Mouse (Mus musculus) hindbrain, postnatal 0 days (tissue): ENCODE measurements at regions not wholly inside any gene's neighbourhood (a gene's known extent, or its start where the extent isn't known, plus 50 kb on each side); places are given as distances from the start of the nearest gene placed in this dataset.
A peak's percentile ranks its signal among the peaks of the same experiment; 100 is the strongest.

Source experiments
- ATAC-seq: fragments of 200-750 bp; cut with Nextera tagmentation; 2 replicates; pipeline ENCODE4 v1.8.0; 2017; ENCODE audit warnings: mild to moderate bottlenecking, moderate TSS enrichment, moderate library complexity
- DNase-seq: peaks from one replicate; pipeline ENCODE4 v3.0.0-alpha.2; 2015; ENCODE audit warnings: low spot score
- H3K27ac ChIP-seq: fragments of 300-500 bp; sonication (generic); 2 replicates; pipeline ENCODE4 v1.5.1; 2014; ENCODE audit warnings: mild to moderate bottlenecking
- H3K27me3 ChIP-seq: fragments of 300-500 bp; sonication (generic); 2 replicates; pipeline ENCODE4 v1.6.1; 2014; ENCODE audit warnings: low read length, mixed read lengths; ENCODE audit not compliant: insufficient read depth
- H3K36me3 ChIP-seq: fragments of 300-500 bp; sonication (generic); 2 replicates; pipeline ENCODE4 v1.6.1; 2014; ENCODE audit warnings: low read length, mixed read lengths; ENCODE audit not compliant: insufficient read depth
- H3K4me1 ChIP-seq: fragments of 300-500 bp; sonication (generic); 2 replicates; pipeline ENCODE4 v1.6.1; 2014; ENCODE audit warnings: antibody characterized with exemption, low read length, mixed read lengths; ENCODE audit not compliant: insufficient read depth
- H3K4me2 ChIP-seq: fragments of 300-500 bp; sonication (generic); 2 replicates; pipeline ENCODE4 v1.6.1; 2014; ENCODE audit warnings: low read depth, mild to moderate bottlenecking, low read length, moderate library complexity, mixed read lengths
- H3K4me3 ChIP-seq: fragments of 300-500 bp; sonication (generic); 2 replicates; pipeline ENCODE4 v1.5.1; 2014; ENCODE audit warnings: low read length
- H3K9ac ChIP-seq: fragments of 300-500 bp; sonication (generic); replicated peaks from 2 replicates; pipeline ENCODE4 v1.6.1; 2014; ENCODE audit warnings: mild to moderate bottlenecking, low read length, moderate library complexity, mixed read lengths
- H3K9me3 ChIP-seq: fragments of 300-500 bp; sonication (generic); 2 replicates; pipeline ENCODE4 v1.6.1; 2016; ENCODE audit warnings: low read length, mixed read lengths
- CTCF ChIP-seq: IDR thresholded peaks from 2 replicates; pipeline ENCODE4 v1.5.1; 2016; ENCODE audit warnings: antibody characterized with exemption, control low read depth, low read depth
- WGBS: fragments of 180-500 bp; shearing (Covaris S2); extraction: QIAGEN DNeasy Blood & Tissue Kit; methylation state at CpG from one replicate; pipeline ENCODE4 v1.1.7; 2014; 5-methylcytosine and 5-hydroxymethylcytosine counted together

GRCm38 (mm10) chr15:65733326-65733725, 718.6 kb upstream of the Gm21961 start:
- no peaks in the 10 kb centered on the region for H3K36me3 ChIP-seq
- no peak overlapping the region for H3K4me2 ChIP-seq
- ATAC-seq (0 out of 2 replicates have a peak, but pooled peaks have one; percentile 47), DNase-seq (peak; percentile 6)
- no peaks in the 10 kb centered on the region for H3K9me3 ChIP-seq
- no peaks in the 10 kb centered on the region for H3K27me3 ChIP-seq
- no peak overlapping the region for H3K4me3 ChIP-seq
- no peaks in the 10 kb centered on the region for H3K4me1 ChIP-seq
- H3K27ac ChIP-seq = no peak overlapping the region
- H3K9ac ChIP-seq = no peak overlapping the region
- 73% methylated on average over 6 of the region's 6 CpGs for WGBS
- no peak for TF ChIP-seq CTCF

- TF ChIP-seq CTCF = no peak
- Histone ChIP-seq H3K4me3 (no peak overlapping the region), H3K4me1 (no peaks in the 10 kb centered on the region), H3K27me3 (no peaks in the 10 kb centered on the region), H3K36me3 (no peaks in the 10 kb centered on the region), H3K4me2 (no peak overlapping the region), H3K27ac (no peak overlapping the region), H3K9ac (no peak overlapping the region), H3K9me3 (no peaks in the 10 kb centered on the region)
- 79% methylated on average over 2 of the region's 2 CpGs for WGBS
- no peak for DNase-seq
- no peak for ATAC-seq
Observed at GRCm38 (mm10) chr15:65731308-65731707, 716.6 kb upstream of the Gm21961 start.

GRCm38 (mm10) chr15:65727061-65727460, 712.4 kb upstream of the Gm21961 start:
- H3K4me3 ChIP-seq = no peak overlapping the region
- no peaks in the 10 kb centered on the region for H3K9me3 ChIP-seq
- TF ChIP-seq CTCF = no peak
- no peaks in the 10 kb centered on the region for H3K36me3 ChIP-seq
- no peak overlapping the region for H3K4me2 ChIP-seq
- no peaks in the 10 kb centered on the region for H3K27me3 ChIP-seq
- H3K4me1 ChIP-seq = no peaks in the 10 kb centered on the region
- WGBS = 73% methylated on average over 1 of the region's 1 CpGs
- ATAC-seq (no peak), DNase-seq (no peak)
- no peak overlapping the region for H3K9ac ChIP-seq
- H3K27ac ChIP-seq = no peak overlapping the region

GRCm38 (mm10) chr15:65726271-65726670, 711.6 kb upstream of the Gm21961 start:
- ATAC-seq = no peak
- Histone ChIP-seq H3K4me2 (no peak overlapping the region), H3K4me3 (no peak overlapping the region), H3K4me1 (no peaks in the 10 kb centered on the region), H3K9me3 (no peaks in the 10 kb centered on the region), H3K27ac (no peak overlapping the region), H3K36me3 (no peaks in the 10 kb centered on the region), H3K27me3 (no peaks in the 10 kb centered on the region), H3K9ac (no peak overlapping the region)
- no peak for TF ChIP-seq CTCF
- WGBS = 82% methylated on average over 2 of the region's 2 CpGs
- DNase-seq = no peak

GRCm38 (mm10) chr15:65703559-65703958, 688.9 kb upstream of the Gm21961 start:
- H3K4me2 ChIP-seq = no peak overlapping the region
- no peak overlapping the region for H3K4me3 ChIP-seq
- H3K9ac ChIP-seq = no peak overlapping the region
- H3K4me1 ChIP-seq = no peaks in the 10 kb centered on the region
- DNase-seq (peak; percentile 78), ATAC-seq (peak; percentile 89)
- TF ChIP-seq CTCF = peak; percentile 95
- no peak overlapping the region for H3K27ac ChIP-seq
- H3K9me3 ChIP-seq = no peaks in the 10 kb centered on the region
- no peaks in the 10 kb centered on the region for H3K27me3 ChIP-seq
- 37% methylated on average over 3 of the region's 3 CpGs for WGBS
- H3K36me3 ChIP-seq = no peaks in the 10 kb centered on the region

GRCm38 (mm10) chr15:65701510-65701909, 686.8 kb upstream of the Gm21961 start:
- peak; percentile 81 for DNase-seq
- no peak for ATAC-seq
- H3K4me1 ChIP-seq = no peaks in the 10 kb centered on the region
- no peaks in the 10 kb centered on the region for H3K36me3 ChIP-seq
- H3K27ac ChIP-seq = no peak overlapping the region
- no peak overlapping the region for H3K9ac ChIP-seq
- TF ChIP-seq CTCF = peak; percentile 77
- H3K4me2 ChIP-seq = no peak overlapping the region
- H3K9me3 ChIP-seq = no peaks in the 10 kb centered on the region
- no peak overlapping the region for H3K4me3 ChIP-seq
- no peaks in the 10 kb centered on the region for H3K27me3 ChIP-seq
- 7% methylated on average over 1 of the region's 1 CpGs for WGBS

GRCm38 (mm10) chr15:65698596-65698995, 683.9 kb upstream of the Gm21961 start:
- Histone ChIP-seq H3K9me3 (no peaks in the 10 kb centered on the region), H3K27me3 (no peaks in the 10 kb centered on the region), H3K4me2 (no peak overlapping the region), H3K36me3 (no peaks in the 10 kb centered on the region), H3K4me3 (no peak overlapping the region), H3K27ac (no peak overlapping the region), H3K4me1 (no peaks in the 10 kb centered on the region), H3K9ac (no peak overlapping the region)
- 82% methylated on average over 2 of the region's 2 CpGs for WGBS
- ATAC-seq (no peak), DNase-seq (no peak)
- TF ChIP-seq CTCF = no peak
